Mouse (Mus musculus) myocyte (in vitro differentiated cells): Measurements from ENCODE around the gene Ctcf. TPM values are rescaled to one million over a fixed set of nuclear protein-coding genes. Genes with fewer than 3 reads are reported as not detected.

ENCODE experiments used
- H3K27me3 ChIP-seq: one replicate; pipeline ENCODE4 v1.6.1; 2011; ENCODE audit not compliant: control insufficient read depth, insufficient read depth, insufficient read length
- H3K36me3 ChIP-seq: one replicate; pipeline ENCODE4 v1.6.1; 2011; ENCODE audit not compliant: control insufficient read depth, insufficient read depth
- H3K4me2 ChIP-seq: one replicate; pipeline ENCODE4 v1.6.1; 2011; ENCODE audit warnings: low read depth, control low read depth
- H3K4me3 ChIP-seq: one replicate; pipeline ENCODE4 v1.5.1; 2011; ENCODE audit warnings: mild to moderate bottlenecking, control low read depth, moderate library complexity
- H3K79me2 ChIP-seq: one replicate; pipeline ENCODE4 v1.6.1; 2011; ENCODE audit not compliant: control insufficient read depth, insufficient read depth
- H3ac ChIP-seq: one replicate; pipeline ENCODE4 v1.6.1; 2011; ENCODE audit not compliant: control insufficient read depth, insufficient read length
- CEBPB ChIP-seq: IDR thresholded peaks from 2 replicates; pipeline ENCODE4 v1.6.1; 2011; ENCODE audit warnings: mild to moderate bottlenecking, moderate library complexity; ENCODE audit not compliant: poor library complexity, insufficient read depth, severe bottlenecking
- E2F4 ChIP-seq: IDR thresholded peaks from one replicate; pipeline ENCODE4 v1.6.1; 2011; ENCODE audit warnings: mild to moderate bottlenecking, control low read depth, moderate library complexity; ENCODE audit not compliant: insufficient read depth
- MAX ChIP-seq: IDR thresholded peaks from one replicate; pipeline ENCODE4 v1.6.1; 2011; ENCODE audit warnings: low read depth, mild to moderate bottlenecking, control low read depth
- MYOD1 ChIP-seq, 3 experiments: IDR thresholded peaks; one replicate each; pipeline ENCODE4 v1.6.1; 2011; ENCODE audit warnings: control low read depth in 2 of 3, low read depth in 2 of 3, mild to moderate bottlenecking in 2 of 3, moderate library complexity in 1 of 3; ENCODE audit not compliant: insufficient read length in 2 of 3, control insufficient read depth in 1 of 3
- MYOG ChIP-seq, 3 experiments: IDR thresholded peaks; one replicate each; pipeline ENCODE4 v1.6.1; 2011; ENCODE audit warnings: control low read depth in 2 of 3, low read depth in 2 of 3, mild to moderate bottlenecking in 2 of 3; ENCODE audit not compliant: insufficient read length in 2 of 3, control insufficient read depth in 1 of 3, insufficient read depth in 1 of 3
- POLR2A ChIP-seq: IDR thresholded peaks from one replicate; pipeline ENCODE4 v1.6.1; 2011; ENCODE audit warnings: low read depth, mild to moderate bottlenecking, control low read depth, moderate library complexity; ENCODE audit not compliant: insufficient read length
- POLR2AphosphoS2 ChIP-seq: IDR thresholded peaks from one replicate; pipeline ENCODE4 v1.6.1; 2011; ENCODE audit warnings: low read depth, control low read depth; ENCODE audit not compliant: insufficient read length
- REST ChIP-seq: IDR thresholded peaks from one replicate; pipeline ENCODE4 v1.6.1; 2011; ENCODE audit warnings: mild to moderate bottlenecking, control low read depth, moderate library complexity; ENCODE audit not compliant: insufficient read depth, insufficient read length
- SRF ChIP-seq: IDR thresholded peaks from one replicate; pipeline ENCODE4 v1.6.1; 2011; ENCODE audit warnings: low read depth; ENCODE audit not compliant: control insufficient read depth, insufficient read length
- TCF12 ChIP-seq: IDR thresholded peaks from one replicate; pipeline ENCODE4 v1.6.1; 2011; ENCODE audit warnings: mild to moderate bottlenecking, control low read depth; ENCODE audit not compliant: poor library complexity, insufficient read depth, severe bottlenecking
- TCF3 ChIP-seq: IDR thresholded peaks from one replicate; pipeline ENCODE4 v1.6.1; 2011; ENCODE audit warnings: low read depth, control low read depth; ENCODE audit not compliant: insufficient read length
- USF1 ChIP-seq: IDR thresholded peaks from one replicate; pipeline ENCODE4 v1.6.1; 2011; ENCODE audit warnings: low read depth, mild to moderate bottlenecking, control low read depth, moderate library complexity
- polyA plus RNA-seq: library from polyadenylated mRNA; unstranded; fragments of >200 nt; fragmentation: generic; extraction: Trizol; gene quantifications from one replicate; pipeline ENCODE4 v1.2.1, GENCODE M21; 2012; ENCODE audit warnings: missing spikeins

Ctcf gene
- polyA plus RNA-seq, 1 experiment, result 17.6 TPM

- no peak overlapping the region for H3K4me2 ChIP-seq
- H3ac ChIP-seq, result no peak overlapping the region
- H3K79me2 ChIP-seq, result peaks cover 8% of the 10 kb centered on the region
- H3K4me3 ChIP-seq, result peak overlapping the region; percentile 54
- no peaks in the 10 kb centered on the region for H3K27me3 ChIP-seq
- TF ChIP-seq MAX, result no peak
- TF ChIP-seq MYOG (IDR thresholded peaks at IDR 0.05; ENCODE audit: control insufficient read depth in 1 of 3, insufficient read depth in 1 of 3, insufficient read length in 2 of 3, low read depth in 2 of 3), result no peak
- TF ChIP-seq SRF, result no peak
- no peak for TF ChIP-seq POLR2A
- no peak for TF ChIP-seq TCF3
- no peak for TF ChIP-seq MYOD1 (IDR thresholded peaks at IDR 0.05; ENCODE audit: control insufficient read depth in 1 of 3, insufficient read length in 2 of 3, low read depth in 2 of 3)
- no peak for TF ChIP-seq E2F4
- no peak for TF ChIP-seq USF1
- TF ChIP-seq CEBPB, result no peak
- TF ChIP-seq TCF12, result no peak
- no peak for TF ChIP-seq REST
- TF ChIP-seq POLR2AphosphoS2, result no peak
- no peaks in the 10 kb centered on the region for H3K36me3 ChIP-seq
These were observed 72.3 kb downstream of the Ctcf start for GRCm38 (mm10) chr8:105708675-105709074.

GRCm38 (mm10) chr8:105709317-105709716 lies 72.9 kb downstream of the Ctcf start:
- Histone ChIP-seq H3K27me3 (no peaks in the 10 kb centered on the region), H3K4me3 (no peak overlapping the region), H3K4me2 (no peak overlapping the region), H3K36me3 (no peaks in the 10 kb centered on the region), H3K79me2 (peaks cover 8% of the 10 kb centered on the region), H3ac (no peak overlapping the region)
- TF ChIP-seq CEBPB (no peak), TCF12 (no peak), USF1 (no peak), POLR2AphosphoS2 (no peak), E2F4 (no peak), MAX (no peak), TCF3 (no peak), POLR2A (no peak), MYOG (IDR thresholded peaks at IDR 0.05; ENCODE audit: control insufficient read depth in 1 of 3, insufficient read depth in 1 of 3, insufficient read length in 2 of 3, low read depth in 2 of 3) (no peak), SRF (no peak)

GRCm38 (mm10) chr8:105712286-105712685 lies 75.9 kb downstream of the Ctcf start:
- Histone ChIP-seq H3K27me3 (no peaks in the 10 kb centered on the region), H3K4me3 (no peak overlapping the region), H3K79me2 (no peaks in the 10 kb centered on the region), H3ac (no peak overlapping the region), H3K4me2 (no peak overlapping the region), H3K36me3 (no peaks in the 10 kb centered on the region)
- TF ChIP-seq MYOD1 (IDR thresholded peaks at IDR 0.05; ENCODE audit: control insufficient read depth in 1 of 3, insufficient read length in 2 of 3, low read depth in 2 of 3) (no peak), POLR2AphosphoS2 (no peak), MAX (no peak), E2F4 (no peak), MYOG (IDR thresholded peaks at IDR 0.05; ENCODE audit: control insufficient read depth in 1 of 3, insufficient read depth in 1 of 3, insufficient read length in 2 of 3, low read depth in 2 of 3) (no peak), TCF3 (no peak), SRF (no peak), CEBPB (no peak), USF1 (no peak), TCF12 (no peak), REST (no peak), POLR2A (no peak)

- TF ChIP-seq SRF, result no peak
- TF ChIP-seq CEBPB, result no peak
- TF ChIP-seq USF1, result no peak
- TF ChIP-seq REST, result no peak
- TF ChIP-seq POLR2A, result no peak
- no peak for TF ChIP-seq MAX
- TF ChIP-seq POLR2AphosphoS2, result no peak
- TF ChIP-seq MYOG (IDR thresholded peaks at IDR 0.05; ENCODE audit: control insufficient read depth in 1 of 3, insufficient read depth in 1 of 3, insufficient read length in 2 of 3, low read depth in 2 of 3), result no peak
- TF ChIP-seq TCF3, result no peak
- TF ChIP-seq E2F4, result no peak
- TF ChIP-seq MYOD1 (IDR thresholded peaks at IDR 0.05; ENCODE audit: control insufficient read depth in 1 of 3, insufficient read length in 2 of 3, low read depth in 2 of 3), result no peak
- no peak for TF ChIP-seq TCF12
These were observed 77.8 kb downstream of the Ctcf start for GRCm38 (mm10) chr8:105714139-105714538.

GRCm38 (mm10) chr8:105715042-105715441 lies 78.7 kb downstream of the Ctcf start:
- TF ChIP-seq MYOD1 (IDR thresholded peaks at IDR 0.05; ENCODE audit: control insufficient read depth in 1 of 3, insufficient read length in 2 of 3, low read depth in 2 of 3) (no peak), SRF (no peak), MAX (no peak), MYOG (IDR thresholded peaks at IDR 0.05; ENCODE audit: control insufficient read depth in 1 of 3, insufficient read depth in 1 of 3, insufficient read length in 2 of 3, low read depth in 2 of 3) (no peak), POLR2AphosphoS2 (no peak), TCF3 (no peak), POLR2A (no peak), USF1 (no peak), E2F4 (no peak), TCF12 (no peak), REST (no peak), CEBPB (no peak)
- Histone ChIP-seq H3K4me3 (no peak overlapping the region), H3K79me2 (no peaks in the 10 kb centered on the region), H3K36me3 (no peaks in the 10 kb centered on the region), H3ac (no peak overlapping the region), H3K4me2 (no peak overlapping the region), H3K27me3 (no peaks in the 10 kb centered on the region)

More at GRCm38 (mm10) chr8:105714139-105714538, 77.8 kb downstream of the Ctcf start:
- Histone ChIP-seq H3K27me3 (no peaks in the 10 kb centered on the region), H3K4me2 (no peak overlapping the region), H3ac (no peak overlapping the region), H3K36me3 (no peaks in the 10 kb centered on the region), H3K4me3 (no peak overlapping the region), H3K79me2 (no peaks in the 10 kb centered on the region)
